Mouse (Mus musculus) embryo, embryonic 9.5 days (tissue): Measurements from ENCODE around the gene Treh.

Experiments
- DNase-seq: peaks from one replicate; pipeline ENCODE4 v3.0.0-alpha.2; 2017; ENCODE audit errors: extremely low spot score

The Treh gene

GRCm38 (mm10) chr9:44678288-44678871, 5.3 kb downstream of the Treh start:
- DNase-seq: no peak

- no peak for DNase-seq
These were observed 6.5 kb downstream of the Treh start for GRCm38 (mm10) chr9:44679565-44679964.

- no peak for DNase-seq
These were observed 10.0 kb downstream of the Treh start for GRCm38 (mm10) chr9:44683046-44683445.

- peak; percentile 79 for DNase-seq
These were observed 12.6 kb downstream of the Treh start for GRCm38 (mm10) chr9:44685346-44686330.

- peak; percentile 15 for DNase-seq
These were observed 13.6 kb downstream of the Treh start for GRCm38 (mm10) chr9:44686638-44687037.

GRCm38 (mm10) chr9:44688013-44688412, 15.0 kb downstream of the Treh start:
- no peak for DNase-seq

GRCm38 (mm10) chr9:44690641-44691040, 17.6 kb downstream of the Treh start:
- no peak for DNase-seq

GRCm38 (mm10) chr9:44691671-44692520, 18.9 kb downstream of the Treh start:
- no peak for DNase-seq

- no peak for DNase-seq
These were observed 20.0 kb downstream of the Treh start for GRCm38 (mm10) chr9:44693071-44693470.

GRCm38 (mm10) chr9:44697866-44698265, 24.8 kb downstream of the Treh start:
- DNase-seq: no peak

GRCm38 (mm10) chr9:44699196-44699595, 26.2 kb downstream of the Treh start:
- DNase-seq: no peak

GRCm38 (mm10) chr9:44699730-44700129, 26.7 kb downstream of the Treh start:
- no peak for DNase-seq

GRCm38 (mm10) chr9:44707749-44708428, 34.9 kb downstream of the Treh start:
- no peak for DNase-seq

GRCm38 (mm10) chr9:44708429-44708765, 35.4 kb downstream of the Treh start:
- DNase-seq: peak; percentile 66

- no peak for DNase-seq
These were observed 35.9 kb downstream of the Treh start for GRCm38 (mm10) chr9:44708925-44709324.

- peak; percentile 51 for DNase-seq
These were observed 36.6 kb downstream of the Treh start for GRCm38 (mm10) chr9:44709600-44709999.

- DNase-seq: no peak
These were observed 37.2 kb downstream of the Treh start for GRCm38 (mm10) chr9:44710213-44710612.

GRCm38 (mm10) chr9:44711602-44712001, 38.6 kb downstream of the Treh start:
- no peak for DNase-seq

- DNase-seq: no peak
These were observed 40.0 kb downstream of the Treh start for GRCm38 (mm10) chr9:44713080-44713479.

GRCm38 (mm10) chr9:44713574-44713973, 40.5 kb downstream of the Treh start:
- DNase-seq: no peak

- no peak for DNase-seq
These were observed 42.1 kb downstream of the Treh start for GRCm38 (mm10) chr9:44715109-44715508.
